Mouse (Mus musculus) midbrain, embryonic 11.5 days (tissue): ENCODE measurements around the gene Kiss1r. TPM values are rescaled to one million over a fixed set of nuclear protein-coding genes. Genes with fewer than 3 reads are reported as not detected.
"Not testable (repeated sequence)": the region's sequence is repeated elsewhere in the genome, so short reads cannot be mapped to it uniquely, and the experiment has no call there.

Source experiments
- ATAC-seq: fragments of 200-750 bp; cut with Nextera tagmentation; 2 replicates; pipeline ENCODE4 v1.8.0; 2017; ENCODE audit warnings: moderate TSS enrichment, moderate library complexity; ENCODE audit not compliant: low FRiP score
- DNase-seq: peaks from one replicate; pipeline ENCODE4 v3.0.0; 2015; ENCODE audit warnings: low spot score; ENCODE audit errors: missing footprints
- H3K27ac ChIP-seq: fragments of 300-500 bp; sonication (generic); 2 replicates; pipeline ENCODE4 v1.5.1; 2014; ENCODE audit warnings: low read depth, low read length
- H3K27me3 ChIP-seq: fragments of 300-500 bp; sonication (generic); 2 replicates; pipeline ENCODE4 v1.6.1; 2014; ENCODE audit warnings: mild to moderate bottlenecking, low read length, moderate library complexity, mixed read lengths; ENCODE audit not compliant: control insufficient read depth, insufficient read depth
- H3K36me3 ChIP-seq: fragments of 300-500 bp; sonication (generic); 2 replicates; pipeline ENCODE4 v1.6.1; 2014; ENCODE audit warnings: mild to moderate bottlenecking, low read length, moderate library complexity, mixed read lengths; ENCODE audit not compliant: control insufficient read depth, insufficient read depth
- H3K4me1 ChIP-seq: fragments of 300-500 bp; sonication (generic); 2 replicates; pipeline ENCODE4 v1.6.1; 2014; ENCODE audit warnings: low read length; ENCODE audit not compliant: control insufficient read depth, insufficient read depth
- H3K4me2 ChIP-seq: fragments of 300-500 bp; sonication (generic); 2 replicates; pipeline ENCODE4 v1.6.1; 2014; ENCODE audit warnings: mild to moderate bottlenecking, moderate library complexity
- H3K4me3 ChIP-seq: fragments of 300-500 bp; sonication (generic); 2 replicates; pipeline ENCODE4 v1.5.1; 2014; ENCODE audit warnings: low read depth, low read length
- H3K9ac ChIP-seq: fragments of 300-500 bp; sonication (generic); 2 replicates; pipeline ENCODE4 v1.6.1; 2014; ENCODE audit warnings: low read length
- H3K9me3 ChIP-seq: fragments of 300-500 bp; sonication (generic); 2 replicates; pipeline ENCODE4 v1.6.1; 2016; ENCODE audit warnings: low read length; ENCODE audit not compliant: control insufficient read depth
- WGBS: fragments of 180-500 bp; shearing (Covaris S2); extraction: QIAGEN DNeasy Blood & Tissue Kit; methylation state at CpG from one replicate; pipeline ENCODE4 v1.1.7; 2014; 5-methylcytosine and 5-hydroxymethylcytosine counted together
- polyA plus RNA-seq: library from polyadenylated mRNA; unstranded; fragments of >200 nt; fragmentation: Nextera tagmentation; extraction: Ambion mirVana; gene quantifications from 2 replicates; pipeline ENCODE4 v1.2.1, GENCODE M21; 2014

The Kiss1r gene
- polyA plus RNA-seq, 1 experiment from 2014 or later = 0.61 TPM

- no peak for DNase-seq
- Histone ChIP-seq H3K4me2 (no peak overlapping the region), H3K9me3 (no peaks in the 10 kb centered on the region), H3K4me3 (no peak overlapping the region), H3K4me1 (peaks cover 4% of the 10 kb centered on the region; the same call in 1 of the 2 replicates), H3K27ac (no peak overlapping the region), H3K27me3 (peaks cover 19% of the 10 kb centered on the region), H3K9ac (no peak overlapping the region), H3K36me3 (no peaks in the 10 kb centered on the region)
- ATAC-seq = no peak
- 20% methylated on average over 9 of the region's 9 CpGs for WGBS
These were observed 36.0 kb upstream of the Kiss1r start for GRCm38 (mm10) chr10:79880721-79881120.

DNA sequence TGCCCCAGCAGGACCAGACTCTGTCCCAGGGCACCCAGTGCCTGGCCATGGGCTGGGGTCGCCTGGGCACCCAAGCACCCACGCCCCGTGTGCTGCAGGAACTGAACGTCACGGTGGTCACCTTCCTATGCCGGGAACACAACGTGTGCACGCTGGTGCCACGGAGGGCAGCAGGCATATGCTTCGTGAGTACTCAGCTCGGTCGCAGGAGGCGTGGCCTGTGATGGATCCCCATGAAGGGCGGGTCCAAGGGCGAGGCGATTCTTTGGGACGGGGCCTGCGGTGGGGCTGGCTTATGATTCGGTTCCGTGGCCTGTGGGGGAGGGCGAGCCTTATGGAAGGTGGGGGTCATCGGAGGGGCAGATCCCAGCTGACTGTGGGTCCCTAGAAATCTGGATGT, 34.8 kb upstream of the Kiss1r start:
- Histone ChIP-seq H3K36me3 (no peaks in the 10 kb centered on the region), H3K4me1 (peaks cover 4% of the 10 kb centered on the region; the same call in 1 of the 2 replicates), H3K9me3 (no peaks in the 10 kb centered on the region), H3K27me3 (peaks cover 19% of the 10 kb centered on the region), H3K27ac (no peak overlapping the region), H3K4me2 (peak overlapping the region; percentile 15; the same call in 1 of the 2 replicates), H3K9ac (0 out of 2 replicates have a peak overlapping the region, but pooled peaks have one; percentile 34), H3K4me3 (0 out of 2 replicates have a peak overlapping the region, but pooled peaks have one; percentile 5)
- DNase-seq (no peak), ATAC-seq (peak; percentile 49; the same call in 1 of the 2 replicates)
- WGBS = 6% methylated on average over 22 of the region's 22 CpGs

DNA sequence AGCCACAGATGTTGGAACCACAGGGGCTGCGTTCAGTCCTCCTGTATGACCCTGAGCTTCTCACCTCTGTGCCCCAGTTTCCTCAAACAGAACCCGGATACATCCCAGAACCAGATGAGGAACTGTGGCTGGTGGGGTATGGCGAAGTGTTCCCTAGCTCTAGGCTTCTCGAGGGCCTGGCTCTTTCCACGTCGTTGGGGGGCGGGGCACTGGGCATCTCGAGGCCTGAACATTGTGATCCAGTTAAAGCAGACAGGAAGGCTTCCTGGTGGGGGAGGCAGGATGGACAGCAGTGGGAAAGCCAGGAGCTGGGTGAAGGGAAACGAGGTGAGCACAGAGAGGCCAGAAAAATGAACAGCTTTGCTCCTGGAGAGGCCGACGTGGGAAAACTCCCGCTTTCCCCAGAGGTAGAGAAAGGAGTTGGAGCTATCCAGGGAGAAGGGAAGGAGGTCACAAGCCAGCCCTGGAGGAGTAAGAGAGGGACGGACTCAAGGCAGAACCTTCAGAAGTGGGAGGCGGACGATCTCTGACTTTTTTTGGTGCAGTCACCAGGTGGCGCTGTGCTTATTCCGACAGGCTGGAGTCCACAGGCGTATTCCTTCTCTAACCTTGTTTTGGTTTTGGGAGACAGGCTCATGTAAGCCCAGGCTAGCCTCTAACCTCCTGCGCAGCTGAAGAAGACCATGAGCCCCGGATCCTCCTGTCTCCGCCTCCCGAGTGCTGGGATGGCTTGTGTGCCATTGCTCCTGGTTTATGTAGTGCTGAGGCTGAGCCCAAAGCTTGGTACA, 33.3 kb upstream of the Kiss1r start:
- Histone ChIP-seq H3K4me2 (no peak overlapping the region), H3K9me3 (no peaks in the 10 kb centered on the region), H3K36me3 (no peaks in the 10 kb centered on the region), H3K4me1 (peaks cover 4% of the 10 kb centered on the region; the same call in 1 of the 2 replicates), H3K4me3 (no peak overlapping the region), H3K27me3 (peaks cover 19% of the 10 kb centered on the region), H3K9ac (no peak overlapping the region), H3K27ac (no peak overlapping the region)
- 15% methylated on average over 22 of the region's 22 CpGs for WGBS
- ATAC-seq (peak; percentile 47), DNase-seq (peak; percentile 98)

- no peak for ATAC-seq
- Histone ChIP-seq H3K36me3 (no peaks in the 10 kb centered on the region), H3K4me3 (no peak overlapping the region), H3K27me3 (peaks cover 19% of the 10 kb centered on the region), H3K27ac (no peak overlapping the region), H3K9me3 (no peaks in the 10 kb centered on the region), H3K4me2 (no peak overlapping the region), H3K4me1 (peaks cover 4% of the 10 kb centered on the region; the same call in 1 of the 2 replicates), H3K9ac (no peak overlapping the region)
- DNase-seq = no peak
- 69% methylated on average over 4 of the region's 4 CpGs for WGBS
These were observed 32.3 kb upstream of the Kiss1r start for GRCm38 (mm10) chr10:79884446-79884845.

- H3K27me3 ChIP-seq = peaks cover 19% of the 10 kb centered on the region
- H3K9ac ChIP-seq, DNase-seq, H3K36me3 ChIP-seq, ATAC-seq, H3K9me3 ChIP-seq, H3K4me1 ChIP-seq, H3K4me2 ChIP-seq, H3K4me3 ChIP-seq, H3K27ac ChIP-seq: not testable (repeated sequence)
- WGBS = 84% methylated on average over 2 of the region's 3 CpGs
These were observed 31.8 kb upstream of the Kiss1r start for GRCm38 (mm10) chr10:79884938-79885337.

GRCm38 (mm10) chr10:79886054-79886453, 30.7 kb upstream of the Kiss1r start, which contains the start of gene Elane:
Elane (plus strand) TSS chr10:79886247.
- DNase-seq (no peak), ATAC-seq (no peak)
- no peak within 1 kb of the TSS for H3K9ac ChIP-seq
- H3K27me3 ChIP-seq = peaks cover 16% of the 10 kb centered on the region
- H3K4me3 ChIP-seq = no peak within 1 kb of the TSS
- H3K4me1 ChIP-seq = peaks cover 4% of the 10 kb centered on the region; the same call in 1 of the 2 replicates
- no peaks in the 10 kb centered on the region for H3K9me3 ChIP-seq
- H3K36me3 ChIP-seq = no peaks in the 10 kb centered on the region
- WGBS = 86% methylated on average over 6 of the region's 6 CpGs
- H3K4me2 ChIP-seq = no peak within 1 kb of the TSS
- H3K27ac ChIP-seq = no peak within 1 kb of the TSS

- H3K9ac ChIP-seq = no peak overlapping the region
- 84% methylated on average over 8 of the region's 8 CpGs for WGBS
- H3K9me3 ChIP-seq = no peaks in the 10 kb centered on the region
- peaks cover 4% of the 10 kb centered on the region; the same call in 1 of the 2 replicates for H3K4me1 ChIP-seq
- no peak overlapping the region for H3K4me2 ChIP-seq
- H3K27ac ChIP-seq = no peak overlapping the region
- peaks cover 14% of the 10 kb centered on the region for H3K27me3 ChIP-seq
- DNase-seq (no peak), ATAC-seq (no peak)
- H3K36me3 ChIP-seq = no peaks in the 10 kb centered on the region
- no peak overlapping the region for H3K4me3 ChIP-seq
These were observed 30.2 kb upstream of the Kiss1r start for GRCm38 (mm10) chr10:79886611-79887010.

DNA sequence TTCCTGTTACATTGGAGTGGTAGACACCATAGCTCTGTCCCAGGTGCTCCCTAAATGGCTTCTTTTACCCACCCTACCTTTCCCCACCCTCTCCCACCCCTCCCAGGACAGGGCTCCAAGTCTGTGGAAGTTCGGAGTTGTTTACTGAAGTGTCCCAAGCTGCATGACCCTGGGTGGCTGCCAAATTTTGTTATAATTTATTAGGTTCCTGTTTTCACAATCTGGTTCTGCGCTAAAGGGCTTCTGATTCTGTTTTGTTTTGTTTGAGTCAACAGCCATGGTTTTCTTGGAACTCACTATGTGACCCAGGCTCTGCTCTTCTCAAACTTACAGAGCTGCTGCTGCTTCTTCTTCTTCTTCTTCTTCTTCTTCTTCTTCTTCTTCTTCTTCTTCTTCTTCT, 27.4 kb upstream of the Kiss1r start:
- H3K9me3 ChIP-seq = no peaks in the 10 kb centered on the region
- H3K36me3 ChIP-seq = no peaks in the 10 kb centered on the region
- no peak overlapping the region for H3K27ac ChIP-seq
- no peak overlapping the region for H3K4me2 ChIP-seq
- DNase-seq = no peak
- no peak overlapping the region for H3K9ac ChIP-seq
- H3K4me3 ChIP-seq = no peak overlapping the region
- no peaks in the 10 kb centered on the region for H3K27me3 ChIP-seq
- no peaks in the 10 kb centered on the region for H3K4me1 ChIP-seq
- no peak for ATAC-seq
- 97% methylated on average over 2 of the region's 2 CpGs for WGBS

GRCm38 (mm10) chr10:79890670-79891069, 26.1 kb upstream of the Kiss1r start, which contains the start of gene Cfd:
Cfd (plus strand) TSS chr10:79890853.
- 45% methylated on average over 5 of the region's 5 CpGs for WGBS
- no peak within 1 kb of the TSS for H3K9ac ChIP-seq
- no peak within 1 kb of the TSS for H3K4me3 ChIP-seq
- no peak within 1 kb of the TSS for H3K27ac ChIP-seq
- no peaks in the 10 kb centered on the region for H3K9me3 ChIP-seq
- DNase-seq (no peak), ATAC-seq (no peak)
- H3K4me1 ChIP-seq = no peaks in the 10 kb centered on the region
- H3K4me2 ChIP-seq = no peak within 1 kb of the TSS
- H3K36me3 ChIP-seq = peaks cover 3% of the 10 kb centered on the region; the same call in 1 of the 2 replicates
- no peaks in the 10 kb centered on the region for H3K27me3 ChIP-seq
